Mouse (Mus musculus) kidney, adult 2 months (tissue): Measurements from ENCODE around the gene Ptf1a.

Source experiments
- CTCF ChIP-seq: fragments of 200-500 bp; conservative IDR thresholded peaks from 2 replicates; pipeline ENCODE4 v1.5.1; 2011; ENCODE audit warnings: low read depth, mild to moderate bottlenecking, control low read depth, low read length, moderate library complexity, mixed read lengths; ENCODE audit not compliant: insufficient read depth, insufficient read length
- POLR2A ChIP-seq: fragments of 200-500 bp; IDR thresholded peaks from one replicate; pipeline ENCODE4 v1.6.1; 2011; ENCODE audit warnings: low read depth, low read length, control low read depth

GRCm38 (mm10) chr2:19490262-19490661, 44.8 kb downstream of the Ptf1a start:
- TF ChIP-seq CTCF: no peak
- no peak for TF ChIP-seq POLR2A
